Mouse (Mus musculus) cortical plate, adult 2 months (tissue): ENCODE results near the gene Gpr62.

Source experiments
- CTCF ChIP-seq: fragments of 200-500 bp; IDR thresholded peaks from 2 replicates; pipeline ENCODE4 v1.5.1; 2011; ENCODE audit warnings: mild to moderate bottlenecking, control low read depth, low read length; ENCODE audit not compliant: insufficient read depth; ENCODE audit errors: extremely low read depth
- POLR2A ChIP-seq: fragments of 200-500 bp; IDR thresholded peaks from 2 replicates; pipeline ENCODE4 v1.6.1; 2011; ENCODE audit warnings: mild to moderate bottlenecking, low read length, control low read depth; ENCODE audit not compliant: insufficient read depth; ENCODE audit errors: extremely low read depth

DNA sequence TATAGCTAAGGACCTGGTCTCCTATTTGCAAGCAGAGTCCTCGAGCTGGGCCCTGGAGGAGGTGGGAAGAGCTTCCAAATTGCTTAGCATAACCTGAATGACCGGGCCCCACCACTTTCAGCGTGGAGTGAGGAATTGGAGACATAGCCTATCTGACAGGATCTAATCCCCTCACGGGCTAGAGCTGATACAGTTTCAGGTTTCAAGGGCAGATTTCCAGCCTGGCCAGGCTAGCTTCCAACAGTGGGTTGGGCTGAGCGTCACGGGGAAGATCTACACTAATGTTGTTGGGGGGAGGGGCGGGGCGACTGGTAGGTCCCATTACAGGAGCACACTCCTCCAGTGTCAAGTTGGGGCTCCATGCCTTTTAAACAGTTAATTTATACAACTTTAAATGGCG lies 15.1 kb downstream of the Gpr62 start:
- TF ChIP-seq CTCF: no peak
- no peak for TF ChIP-seq POLR2A
